Mouse (Mus musculus) urinary bladder, postnatal 4 days (tissue): ENCODE results near the gene Dnaic2.

Experiments
- DNase-seq, 2 experiments: peaks; one replicate each; pipeline ENCODE4 v3.0.0; 2021 to 2022; ENCODE audit warnings: low spot score in 2 of 2

The Dnaic2 gene

DNA sequence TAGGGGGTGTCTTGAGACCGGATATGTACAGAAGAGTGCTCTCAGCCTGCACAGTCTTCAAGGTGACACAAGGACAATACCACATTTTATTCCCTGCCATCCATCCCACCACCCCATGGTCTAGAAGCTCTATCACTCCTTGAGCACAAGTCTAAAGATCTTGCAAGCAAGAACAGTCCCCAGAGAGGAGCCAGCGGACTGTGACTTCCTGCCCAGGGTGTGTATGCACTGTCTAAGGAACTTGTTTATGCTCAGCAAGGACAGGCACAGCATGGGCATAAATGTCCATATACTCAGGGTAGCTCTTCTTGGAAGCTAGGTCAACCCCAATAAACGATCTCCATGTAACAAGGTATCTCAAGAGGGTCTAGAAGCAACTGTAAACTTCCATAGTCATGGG lies 70.8 kb downstream of the Dnaic2 start:
- DNase-seq: no peak

DNA sequence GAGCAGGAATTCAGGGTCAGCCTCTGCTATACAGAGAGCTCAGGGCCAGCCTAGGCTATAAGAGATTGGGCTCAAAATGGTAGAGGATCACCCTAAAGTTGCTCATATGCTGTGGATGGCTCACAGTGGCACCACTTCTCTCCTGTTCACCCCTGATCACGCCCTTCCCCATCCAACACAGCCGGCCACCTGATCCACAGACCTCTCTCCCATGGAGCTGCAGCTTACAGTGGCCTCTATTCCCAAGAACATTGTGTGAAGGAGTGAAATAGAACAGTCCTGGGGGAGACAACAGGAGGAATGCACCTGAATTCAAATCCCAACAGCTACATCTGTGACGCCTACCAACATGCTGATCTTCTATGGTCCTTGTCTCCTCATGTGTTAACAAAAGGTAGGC lies 71.4 kb downstream of the Dnaic2 start, which contains the start of gene Gpr142:
Gene Gpr142 (plus strand): TSS at position 301 of the 400 bp plus-strand sequence.
- DNase-seq: no peak

DNA sequence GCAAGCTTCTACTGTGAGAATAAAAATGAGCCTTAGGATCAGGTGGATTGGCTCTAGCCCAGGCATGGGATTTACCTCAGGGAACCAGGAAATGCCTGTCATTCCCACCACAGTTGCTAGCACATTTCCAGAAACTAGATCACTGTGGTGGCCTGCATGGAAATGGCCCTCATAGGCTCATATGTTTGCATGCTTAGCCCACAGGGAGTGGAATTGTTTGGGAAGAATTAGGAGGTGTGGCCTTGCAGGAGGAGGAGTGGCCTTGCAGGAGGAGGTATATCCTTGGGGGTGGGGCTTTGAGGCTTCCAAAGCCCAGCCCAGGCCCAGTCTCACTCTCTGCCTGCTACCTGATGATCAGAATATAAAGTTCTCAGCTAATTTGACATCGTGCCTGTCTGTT lies 74.7 kb downstream of the Dnaic2 start:
- no peak for DNase-seq

GRCm38 (mm10) chr11:114802540-114803267 lies 75.5 kb downstream of the Dnaic2 start:
- DNase-seq: no peak

DNA sequence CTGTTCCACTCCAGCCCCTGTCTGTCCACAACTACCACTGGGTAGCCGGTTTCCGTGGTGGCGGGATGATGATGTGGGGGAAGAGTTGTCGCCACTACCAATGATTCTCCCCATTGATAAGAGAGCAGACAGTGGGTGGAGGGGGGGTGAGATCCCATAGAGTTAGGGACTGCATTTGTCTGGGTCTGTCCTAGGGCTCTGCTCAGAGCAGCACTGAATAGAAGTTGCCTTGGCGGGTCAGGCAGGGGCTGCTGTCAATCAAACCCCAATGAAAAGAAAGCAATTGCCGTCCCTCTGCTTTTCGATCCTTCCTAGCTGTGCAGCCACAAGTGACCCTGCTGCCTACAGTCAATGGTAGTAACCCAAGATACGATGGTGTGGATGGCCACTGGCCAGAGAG lies 76.8 kb downstream of the Dnaic2 start:
- DNase-seq: no peak

- no peak for DNase-seq
Measured at GRCm38 (mm10) chr11:114807025-114807424, 79.8 kb downstream of the Dnaic2 start.
